Mouse (Mus musculus): ENCODE data around the gene Sfta2. TPM values are rescaled to one million over a fixed set of nuclear protein-coding genes. Genes with fewer than 3 reads are reported as not detected.
A peak's percentile ranks its signal among the peaks of the same experiment; 100 is the strongest.

The Sfta2 gene
- polyA plus RNA-seq, 1 experiment from 2014 or later, result 10.6 TPM

DNA sequence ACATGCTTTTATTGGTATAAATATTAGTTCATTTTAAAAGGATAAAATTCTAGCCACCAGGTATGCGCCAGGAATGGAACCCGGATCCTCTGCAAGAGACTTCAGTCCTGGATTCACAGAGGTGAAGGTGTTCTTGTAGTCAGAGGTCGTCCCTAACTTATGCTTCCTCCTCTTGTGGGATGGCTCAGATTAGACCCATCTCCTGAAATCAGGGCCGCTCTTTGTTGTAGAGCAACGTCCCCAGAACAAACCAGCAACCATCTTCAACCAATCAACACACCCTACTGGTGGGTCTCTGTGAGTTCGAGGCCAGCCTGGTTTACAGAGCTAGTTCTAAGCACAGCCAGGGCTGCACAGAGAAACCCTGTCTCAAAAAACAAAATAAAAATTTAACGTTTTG is 6.9 kb upstream of the Sfta2 start:
- Histone ChIP-seq H3K4me1 (no peaks in the 10 kb centered on the region), H3K9ac (no peak overlapping the region), H3K9me3 (no peaks in the 10 kb centered on the region), H3K27ac (no peak overlapping the region), H3K4me3 (replicated peaks) (no peak overlapping the region), H3K4me2 (no peak overlapping the region), H3K36me3 (no peaks in the 10 kb centered on the region), H3K27me3 (replicated peaks) (no peaks in the 10 kb centered on the region)
- ATAC-seq (ENCODE audit: insufficient read depth, low FRiP score, low read depth), result no peak
- WGBS, result 82% methylated on average over 7 of the region's 7 CpGs

DNA sequence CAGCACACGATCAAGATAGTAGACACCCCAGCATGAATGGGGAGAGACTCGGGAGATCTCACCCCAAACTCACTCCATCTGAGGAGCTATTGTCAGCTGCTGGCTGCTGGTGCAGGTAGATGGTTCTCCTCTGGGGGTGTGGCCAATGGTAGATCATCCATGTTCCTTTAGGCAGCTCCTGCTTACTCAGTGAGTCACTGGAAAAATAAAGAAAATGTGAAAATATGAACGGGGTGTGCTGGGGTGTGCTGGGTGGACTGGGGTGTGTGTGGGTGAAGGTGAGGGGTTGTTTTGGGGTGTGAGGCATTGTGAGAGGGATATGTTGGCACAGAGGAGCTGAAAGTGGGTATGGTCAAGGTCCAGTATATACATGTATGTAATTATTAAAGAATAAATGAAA is 4.0 kb upstream of the Sfta2 start:
- no peaks in the 10 kb centered on the region for H3K27me3 ChIP-seq (replicated peaks)
- 89% methylated on average over 3 of the region's 3 CpGs for WGBS
- no peaks in the 10 kb centered on the region for H3K9me3 ChIP-seq
- H3K4me2 ChIP-seq, result no peak overlapping the region
- no peaks in the 10 kb centered on the region for H3K36me3 ChIP-seq
- no peak overlapping the region for H3K4me3 ChIP-seq (replicated peaks)
- no peak for ATAC-seq (ENCODE audit: insufficient read depth, low FRiP score, low read depth)
- no peaks in the 10 kb centered on the region for H3K4me1 ChIP-seq
- no peak overlapping the region for H3K9ac ChIP-seq
- H3K27ac ChIP-seq, result 0 out of 2 replicates have a peak overlapping the region, but pooled peaks have one; percentile 1

DNA sequence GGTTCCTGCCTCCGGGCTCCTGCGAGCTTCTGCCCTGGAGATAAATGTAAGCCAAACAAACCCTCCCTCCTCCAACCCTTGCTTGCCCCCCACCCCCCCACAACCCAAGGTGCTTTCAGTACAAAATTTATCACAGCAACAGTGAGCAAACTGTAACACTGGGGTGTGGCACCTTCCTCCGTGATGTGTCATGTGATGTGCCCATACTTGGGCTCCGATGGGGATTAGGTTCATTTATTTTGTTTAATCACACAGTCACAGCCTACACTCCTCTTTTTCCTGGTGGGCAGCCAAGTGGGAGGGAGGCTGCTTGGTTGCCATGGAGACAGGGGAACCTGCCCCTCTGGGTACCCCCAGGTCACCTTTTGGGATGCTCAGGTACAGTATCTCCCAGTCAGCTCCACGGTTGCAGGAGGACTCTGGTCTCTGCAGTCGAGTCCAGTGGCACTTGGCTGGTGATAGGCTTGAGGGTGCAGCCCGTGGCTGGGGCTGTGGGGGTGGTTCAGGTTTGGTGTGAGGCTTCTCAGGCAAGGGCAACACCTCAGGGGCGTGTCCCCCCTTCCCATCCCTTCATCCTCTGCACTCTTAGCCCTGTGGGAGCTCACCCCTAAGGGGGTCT is 496 bp downstream of the Sfta2 start:
- H3K36me3 ChIP-seq, result no peaks in the 10 kb centered on the region
- ATAC-seq (ENCODE audit: insufficient read depth, low FRiP score, low read depth), result peak; percentile 74
- H3K4me3 ChIP-seq (replicated peaks), result no peak overlapping the region
- no peak overlapping the region for H3K9ac ChIP-seq
- peak overlapping the region; percentile 23; the same call in 1 of the 2 replicates for H3K4me2 ChIP-seq
- H3K27me3 ChIP-seq (replicated peaks), result no peaks in the 10 kb centered on the region
- no peaks in the 10 kb centered on the region for H3K4me1 ChIP-seq
- H3K9me3 ChIP-seq, result no peaks in the 10 kb centered on the region
- H3K27ac ChIP-seq, result peak overlapping the region; percentile 26; the same call in 1 of the 2 replicates
- WGBS, result 27% methylated on average over 8 of the region's 8 CpGs

DNA sequence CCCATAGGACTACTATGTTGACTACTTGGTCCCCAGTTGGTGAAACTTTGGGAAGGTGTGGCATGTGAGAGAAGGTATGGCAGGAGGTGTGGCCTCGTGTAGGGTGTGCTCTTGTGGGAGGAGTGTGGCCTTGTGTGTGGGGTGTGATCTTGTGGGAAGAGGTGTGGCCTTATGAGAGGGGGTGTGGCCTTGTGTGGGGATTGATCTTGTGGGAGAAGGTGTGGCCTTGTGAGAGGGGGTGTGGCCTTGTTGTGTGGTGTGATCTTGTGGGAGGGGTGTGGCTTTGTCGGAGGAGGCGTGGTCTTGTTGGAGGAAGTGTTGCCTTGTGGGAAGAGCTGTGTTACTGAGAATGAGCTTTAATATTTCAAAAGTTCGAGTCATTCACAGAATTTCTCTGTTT is 15.8 kb downstream of the Sfta2 start:
- WGBS, result 73% methylated on average over 4 of the region's 4 CpGs

DNA sequence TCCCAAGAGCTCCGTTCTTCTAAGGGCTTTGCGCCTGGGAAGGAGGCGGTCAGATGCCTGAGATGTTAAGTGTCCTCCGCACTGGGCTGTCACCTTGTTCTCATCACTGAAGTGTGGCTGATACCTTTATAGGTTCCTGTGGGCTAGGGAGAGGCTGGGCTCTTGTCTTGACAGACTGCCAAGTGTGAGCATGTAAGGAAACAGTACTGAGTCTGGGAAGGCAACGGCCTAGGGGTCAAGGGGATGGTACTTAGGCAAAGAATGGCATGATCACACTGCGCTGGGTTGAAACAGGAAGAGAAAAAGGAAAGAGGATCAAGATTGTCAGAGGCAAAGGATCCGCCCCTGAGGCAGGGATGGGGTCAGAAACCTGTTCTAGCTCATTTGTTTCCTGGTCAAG is 25.2 kb downstream of the Sfta2 start, which contains the start of gene Gm9573:
TSS of gene Gm9573 (minus strand) at position 101 of the 400 bp plus-strand sequence.
- Histone ChIP-seq H3K27me3 (replicated peaks) (no peaks in the 10 kb centered on the region), H3K9me3 (no peaks in the 10 kb centered on the region), H3K9ac (no peak within 1 kb of the TSS), H3K27ac (no peak within 1 kb of the TSS), H3K4me2 (no peak within 1 kb of the TSS), H3K4me3 (replicated peaks) (no peak within 1 kb of the TSS), H3K36me3 (no peaks in the 10 kb centered on the region), H3K4me1 (no peaks in the 10 kb centered on the region)
- ATAC-seq (ENCODE audit: insufficient read depth, low FRiP score, low read depth), result no peak
- WGBS, result 77% methylated on average over 7 of the region's 7 CpGs

More for the DNA sequence above, 15.8 kb downstream of the Sfta2 start:
- Histone ChIP-seq H3K27me3 (replicated peaks) (no peaks in the 10 kb centered on the region), H3K4me3 (replicated peaks) (no peak overlapping the region), H3K27ac (no peak overlapping the region), H3K4me2 (no peak overlapping the region), H3K9ac (no peak overlapping the region), H3K4me1 (no peaks in the 10 kb centered on the region), H3K36me3 (no peaks in the 10 kb centered on the region), H3K9me3 (no peaks in the 10 kb centered on the region)
- ATAC-seq (ENCODE audit: insufficient read depth, low FRiP score, low read depth), result no peak

DNA sequence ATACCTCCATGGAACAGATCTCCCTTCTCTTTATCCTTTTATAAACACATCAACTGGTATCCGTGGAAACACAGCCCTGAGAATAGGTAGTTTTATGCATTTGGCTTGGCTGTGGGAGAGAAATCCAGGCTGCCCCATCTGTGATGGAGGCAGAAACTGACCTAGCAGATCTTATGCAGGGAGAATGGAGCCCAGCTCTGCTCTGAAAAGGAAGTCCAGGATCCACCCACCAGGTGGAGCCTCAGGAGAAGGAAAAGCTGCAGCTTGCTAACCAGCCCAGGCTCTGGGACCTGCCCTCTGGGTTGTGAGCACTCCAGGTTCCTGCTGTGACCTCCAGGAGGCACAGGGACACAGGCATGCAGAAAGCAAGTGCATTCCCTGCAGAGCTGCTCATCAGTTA is 32.6 kb downstream of the Sfta2 start:
- Histone ChIP-seq H3K27ac (0 out of 2 replicates have a peak overlapping the region, but pooled peaks have one; percentile 26), H3K4me3 (replicated peaks) (no peak overlapping the region), H3K9ac (no peak overlapping the region), H3K9me3 (no peaks in the 10 kb centered on the region), H3K36me3 (no peaks in the 10 kb centered on the region), H3K4me1 (0 out of 2 replicates have a peak, but pooled peaks cover 2% of the 10 kb centered on the region), H3K27me3 (replicated peaks) (no peaks in the 10 kb centered on the region), H3K4me2 (no peak overlapping the region)
- 6% methylated on average over 1 of the region's 1 CpGs for WGBS
- ATAC-seq (ENCODE audit: insufficient read depth, low FRiP score, low read depth), result peak; percentile 51

DNA sequence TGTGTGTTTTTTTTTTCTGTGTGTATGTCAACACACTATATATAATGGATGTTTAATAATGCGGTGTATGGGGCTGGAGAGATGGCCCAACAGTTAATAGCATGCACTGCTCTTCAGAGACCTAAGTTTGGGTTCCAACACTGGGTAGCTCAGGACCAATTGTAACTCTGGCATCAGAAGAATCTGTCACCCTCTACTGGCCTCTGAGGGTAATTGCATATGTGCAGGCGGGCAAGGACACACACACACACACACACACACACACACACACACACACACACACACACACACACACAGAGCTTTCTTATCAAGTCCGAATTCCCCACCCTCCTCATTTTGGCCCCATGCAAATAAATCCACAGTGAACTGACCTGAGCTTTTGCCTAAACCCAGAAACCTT is 33.9 kb downstream of the Sfta2 start:
- no peak for ATAC-seq (ENCODE audit: insufficient read depth, low FRiP score, low read depth)
- Histone ChIP-seq H3K4me1 (peaks cover 7% of the 10 kb centered on the region; the same call in 1 of the 2 replicates), H3K4me3 (replicated peaks) (no peak overlapping the region), H3K27ac (no peak overlapping the region), H3K36me3 (no peaks in the 10 kb centered on the region), H3K4me2 (no peak overlapping the region), H3K9ac (no peak overlapping the region), H3K27me3 (replicated peaks) (no peaks in the 10 kb centered on the region), H3K9me3 (no peaks in the 10 kb centered on the region)
- 73% methylated on average over 3 of the region's 3 CpGs for WGBS

DNA sequence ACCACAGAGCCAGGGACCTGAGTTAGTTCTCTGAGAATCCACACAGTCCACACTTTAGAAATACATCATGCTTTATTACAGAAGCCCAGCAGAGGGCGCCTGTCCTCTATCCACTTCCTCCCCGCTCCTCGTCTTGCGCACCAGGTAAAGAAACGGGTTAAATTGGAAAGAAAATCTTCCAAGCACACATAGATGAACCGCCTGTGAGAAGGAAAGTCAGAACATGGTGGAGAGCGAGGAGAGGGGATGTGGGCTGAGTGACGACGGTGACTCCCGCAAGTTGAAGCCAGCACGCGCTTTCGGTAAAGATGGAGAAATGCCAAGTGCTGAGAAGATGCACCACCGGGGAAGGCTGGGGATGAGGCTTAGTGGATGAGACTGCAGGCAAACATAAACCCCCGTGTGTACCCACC is 34.4 kb downstream of the Sfta2 start:
- H3K27ac ChIP-seq, result 0 out of 2 replicates have a peak overlapping the region, but pooled peaks have one; percentile 31
- H3K9ac ChIP-seq, result no peak overlapping the region
- 2% methylated on average over 15 of the region's 15 CpGs for WGBS
- H3K27me3 ChIP-seq (replicated peaks), result no peaks in the 10 kb centered on the region
- no peaks in the 10 kb centered on the region for H3K36me3 ChIP-seq
- H3K4me3 ChIP-seq (replicated peaks), result peak overlapping the region; percentile 40
- no peaks in the 10 kb centered on the region for H3K9me3 ChIP-seq
- peaks cover 7% of the 10 kb centered on the region; the same call in 1 of the 2 replicates for H3K4me1 ChIP-seq
- ATAC-seq (ENCODE audit: insufficient read depth, low FRiP score, low read depth), result 0 out of 2 replicates have a peak, but pooled peaks have one; percentile 6
- H3K4me2 ChIP-seq, result peak overlapping the region; percentile 62

DNA sequence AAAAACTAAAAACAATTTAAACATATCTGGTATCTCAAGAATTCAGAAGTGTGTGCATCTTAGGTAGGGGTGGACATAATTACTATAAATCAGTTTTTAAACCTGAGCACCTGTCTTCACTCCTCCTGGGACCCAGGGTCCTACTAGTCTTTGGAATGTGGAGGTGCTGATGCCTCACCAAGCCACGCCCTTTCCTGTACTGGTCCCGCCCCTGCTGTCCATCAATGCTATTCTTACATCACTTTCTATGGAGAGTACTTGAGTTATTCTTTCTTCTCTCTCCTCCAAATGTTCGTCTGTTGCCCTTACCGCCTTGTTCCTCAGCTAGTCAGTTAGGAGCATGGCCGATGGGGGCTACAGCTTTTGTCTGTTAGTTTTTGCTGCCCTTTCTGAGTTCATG is 35.0 kb downstream of the Sfta2 start:
- no peak for ATAC-seq (ENCODE audit: insufficient read depth, low FRiP score, low read depth)
- H3K9me3 ChIP-seq, result no peaks in the 10 kb centered on the region
- H3K27ac ChIP-seq, result no peak overlapping the region
- no peaks in the 10 kb centered on the region for H3K27me3 ChIP-seq (replicated peaks)
- 30% methylated on average over 5 of the region's 5 CpGs for WGBS
- H3K4me1 ChIP-seq, result peaks cover 7% of the 10 kb centered on the region; the same call in 1 of the 2 replicates
- H3K36me3 ChIP-seq, result no peaks in the 10 kb centered on the region
- H3K4me2 ChIP-seq, result no peak overlapping the region
- no peak overlapping the region for H3K9ac ChIP-seq
- H3K4me3 ChIP-seq (replicated peaks), result no peak overlapping the region

DNA sequence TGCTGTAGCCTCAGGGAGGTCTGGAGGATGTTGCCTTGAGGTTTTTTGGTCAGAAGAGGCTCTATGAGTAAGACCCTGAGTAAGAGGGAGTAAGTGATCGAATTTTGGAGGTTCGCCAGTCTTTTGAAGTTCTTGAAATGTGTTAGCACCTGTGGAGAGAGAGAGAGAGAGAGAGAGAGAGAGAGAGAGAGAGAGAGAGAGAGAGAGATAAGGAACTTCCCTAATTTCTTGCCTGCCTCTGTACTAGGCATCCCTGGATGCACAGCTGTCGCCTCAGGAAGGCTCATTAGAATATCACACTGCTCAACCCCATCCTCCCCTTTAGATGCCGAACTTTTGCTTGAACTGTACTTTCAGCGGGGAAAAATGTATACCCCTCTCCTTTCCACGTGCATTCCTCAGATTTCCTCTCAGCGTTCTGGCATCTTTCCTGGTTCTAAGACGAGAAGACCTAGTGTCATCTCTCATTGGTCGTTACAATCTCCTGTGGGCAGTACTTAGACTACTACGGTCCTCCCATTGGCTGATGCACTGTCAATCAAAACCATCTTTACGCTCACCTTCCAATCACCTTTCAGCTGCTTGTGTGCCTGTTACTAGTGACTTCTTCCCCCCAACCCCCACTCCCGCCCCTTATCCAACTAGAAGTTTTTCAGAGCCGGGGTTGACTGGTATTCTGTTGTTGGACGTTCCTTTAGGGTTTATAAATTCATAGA is 37.3 kb downstream of the Sfta2 start:
- no peak overlapping the region for H3K9ac ChIP-seq
- 0 out of 2 replicates have a peak overlapping the region, but pooled peaks have one; percentile 2 for H3K4me3 ChIP-seq (replicated peaks)
- peak overlapping the region; percentile 32; the same call in 1 of the 2 replicates for H3K4me2 ChIP-seq
- no peaks in the 10 kb centered on the region for H3K27me3 ChIP-seq (replicated peaks)
- peak overlapping the region; percentile 83 for H3K27ac ChIP-seq
- ATAC-seq (ENCODE audit: insufficient read depth, low FRiP score, low read depth), result peak; percentile 89
- WGBS, result 19% methylated on average over 14 of the region's 14 CpGs
- H3K4me1 ChIP-seq, result peaks cover 7% of the 10 kb centered on the region; the same call in 1 of the 2 replicates
- no peaks in the 10 kb centered on the region for H3K36me3 ChIP-seq
- H3K9me3 ChIP-seq, result no peaks in the 10 kb centered on the region

DNA sequence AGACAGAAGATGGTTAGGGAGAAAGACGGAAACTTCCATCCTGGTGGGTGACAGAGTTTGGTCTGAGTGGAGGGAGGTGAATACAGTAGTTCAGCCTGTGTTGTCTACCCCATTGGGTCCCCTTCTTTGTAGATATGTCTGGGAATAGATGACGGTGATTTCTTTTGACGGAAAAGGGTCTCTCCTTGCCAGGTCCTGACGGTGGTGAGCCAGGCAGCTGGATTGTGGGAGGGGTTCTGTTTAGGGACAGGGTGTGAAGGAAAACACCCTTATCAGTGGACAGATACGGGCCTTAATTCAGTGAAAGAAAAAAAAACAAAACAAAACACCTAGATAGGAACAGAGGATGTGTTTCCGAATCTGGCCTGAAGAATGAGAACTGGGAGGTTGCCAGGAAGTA is 38.0 kb downstream of the Sfta2 start:
- Histone ChIP-seq H3K4me3 (replicated peaks) (0 out of 2 replicates have a peak overlapping the region, but pooled peaks have one; percentile 2), H3K4me2 (peak overlapping the region; percentile 32; the same call in 1 of the 2 replicates), H3K27me3 (replicated peaks) (no peaks in the 10 kb centered on the region), H3K27ac (peak overlapping the region; percentile 83), H3K9ac (no peak overlapping the region), H3K9me3 (no peaks in the 10 kb centered on the region), H3K4me1 (peaks cover 7% of the 10 kb centered on the region; the same call in 1 of the 2 replicates), H3K36me3 (no peaks in the 10 kb centered on the region)
- 42% methylated on average over 6 of the region's 6 CpGs for WGBS
- no peak for ATAC-seq (ENCODE audit: insufficient read depth, low FRiP score, low read depth)

Measured in stomach, embryonic 15.5 days (tissue).